Mouse (Mus musculus) G1E (cell line): ENCODE measurements around the gene Pld4.

Experiments used
- CTCF ChIP-seq: IDR thresholded peaks from 2 replicates; pipeline ENCODE4 v1.5.1; 2012; ENCODE audit warnings: low read depth, low read length, inconsistent platforms, mixed read lengths
- GATA1 ChIP-seq: IDR thresholded peaks from 2 replicates; pipeline ENCODE4 v1.6.1; 2012; ENCODE audit warnings: borderline replicate concordance, low read length, inconsistent platforms, mixed read lengths
- TAL1 ChIP-seq: conservative IDR thresholded peaks from 2 replicates; pipeline ENCODE4 v1.6.1; 2012; ENCODE audit warnings: low read depth, low read length, inconsistent platforms, mixed read lengths

DNA sequence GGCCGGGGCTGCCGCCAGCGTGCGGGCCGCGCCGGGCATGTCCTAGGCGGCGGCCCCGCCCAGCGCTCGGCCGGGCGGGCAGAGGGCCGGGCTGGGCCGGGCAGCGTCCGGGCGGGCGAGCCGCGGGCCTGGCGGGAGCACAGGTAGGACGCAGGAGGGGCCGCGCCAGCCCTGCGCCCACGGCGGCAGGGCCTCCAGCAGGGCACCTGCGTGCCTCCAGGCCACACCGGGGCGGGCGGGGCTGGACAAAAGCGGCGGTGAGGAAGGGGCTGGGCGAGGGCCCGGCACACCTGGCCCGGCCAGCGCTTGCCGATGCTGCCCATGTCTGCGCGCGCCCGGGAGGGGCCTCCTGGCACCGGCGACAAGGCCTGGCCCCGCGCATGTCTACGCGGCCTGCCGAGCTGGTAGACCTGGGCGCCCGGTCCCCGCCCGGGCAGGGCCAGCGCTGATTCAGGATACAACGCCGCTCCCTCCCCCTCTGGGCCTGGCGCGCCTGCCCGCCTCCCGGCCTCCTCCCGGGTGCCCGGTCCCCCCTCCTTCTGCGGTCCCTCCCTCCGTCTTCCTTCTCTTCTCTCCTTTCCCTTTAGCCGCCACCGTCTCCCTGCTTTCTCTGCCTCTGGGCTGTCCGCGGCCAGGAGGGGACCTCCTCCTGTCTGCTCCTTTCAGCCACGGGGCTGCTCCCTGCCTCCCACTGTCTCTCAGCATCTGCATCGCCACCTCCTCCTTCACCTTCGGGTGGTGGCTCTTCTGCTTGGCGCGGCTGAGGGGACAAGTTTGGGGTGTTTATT lies 38.0 kb upstream of the Pld4 start:
- TF ChIP-seq CTCF: no peak
- no peak for TF ChIP-seq TAL1
- no peak for TF ChIP-seq GATA1
